Mouse (Mus musculus) limb, embryonic 10.5 days (tissue): Measurements from ENCODE around the gene Olfr819. TPM values are rescaled to one million over a fixed set of nuclear protein-coding genes. Genes with fewer than 3 reads are reported as not detected.
"Not testable (repeated sequence)": the region's sequence is repeated elsewhere in the genome, so short reads cannot be mapped to it uniquely, and the experiment has no call there.

Experiments used
- DNase-seq: peaks from one replicate; pipeline ENCODE4 v3.0.0-alpha.2; 2017; ENCODE audit warnings: low spot score
- H3K27ac ChIP-seq: fragments of 300-500 bp; sonication (generic); 2 replicates; pipeline ENCODE4 v1.5.1; 2016; ENCODE audit warnings: mild to moderate bottlenecking
- H3K27me3 ChIP-seq: fragments of 300-500 bp; sonication (generic); 2 replicates; pipeline ENCODE4 v1.6.1; 2016; ENCODE audit warnings: low read depth, mild to moderate bottlenecking; ENCODE audit not compliant: poor library complexity, severe bottlenecking
- H3K36me3 ChIP-seq: fragments of 300-500 bp; sonication (generic); 2 replicates; pipeline ENCODE4 v1.6.1; 2016; ENCODE audit warnings: mild to moderate bottlenecking, moderate library complexity
- H3K4me1 ChIP-seq: fragments of 300-500 bp; sonication (generic); 2 replicates; pipeline ENCODE4 v1.6.1; 2016
- H3K4me3 ChIP-seq: fragments of 300-500 bp; sonication (generic); 2 replicates; pipeline ENCODE4 v1.5.1; 2016; ENCODE audit warnings: mild to moderate bottlenecking, moderate library complexity
- H3K9me3 ChIP-seq: fragments of 300-500 bp; sonication (generic); replicated peaks from 2 replicates; pipeline ENCODE4 v1.6.1; 2016; ENCODE audit warnings: mild to moderate bottlenecking
- WGBS: fragments of 180-500 bp; shearing (Covaris S2); methylation state at CpG from one replicate; pipeline ENCODE4 v1.1.7; 2016; 5-methylcytosine and 5-hydroxymethylcytosine counted together
- polyA plus RNA-seq: library from polyadenylated mRNA; unstranded; fragments of >200 nt; fragmentation: Nextera tagmentation; extraction: Ambion mirVana; gene quantifications from 2 replicates; pipeline ENCODE4 v1.2.1, GENCODE M21; 2016

The Olfr819 gene
- polyA plus RNA-seq: not detected in 2 replicates

- WGBS: 83% methylated on average over 2 of the region's 2 CpGs
- H3K27me3 ChIP-seq, H3K4me3 ChIP-seq, H3K36me3 ChIP-seq, H3K9me3 ChIP-seq, DNase-seq, H3K27ac ChIP-seq, H3K4me1 ChIP-seq: not testable (repeated sequence)
Measured at GRCm38 (mm10) chr10:129967166-129967565, at the start of gene Olfr819. Gene Olfr819, minus strand, starts transcription at chr10:129967266.

DNA sequence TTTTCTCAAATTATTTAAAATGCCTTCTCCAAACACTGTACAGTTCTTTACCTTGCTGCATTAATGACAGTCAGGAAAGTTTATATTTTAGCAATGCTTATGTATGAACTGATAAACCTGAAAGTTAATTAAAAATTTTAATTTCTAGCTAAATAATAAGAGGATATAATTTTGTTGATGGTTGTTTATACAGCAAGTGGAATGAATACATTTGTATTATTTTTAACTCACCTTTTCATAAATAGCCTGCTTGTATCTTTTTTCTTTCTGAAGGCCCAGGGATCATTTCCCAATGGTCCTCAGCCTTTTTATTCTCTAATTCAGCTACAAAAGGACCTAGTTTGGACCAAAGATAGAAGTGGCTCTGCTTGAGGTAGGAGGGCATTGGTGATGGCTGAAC lies 45.3 kb upstream of the Olfr819 start, which contains the start of gene Olfr820:
TSS of gene Olfr820 (plus strand) at position 301 of the 400 bp plus-strand sequence.
- Histone ChIP-seq H3K27me3 (no peaks in the 10 kb centered on the region), H3K27ac (no peak within 1 kb of the TSS), H3K9me3 (no peaks in the 10 kb centered on the region), H3K4me1 (no peaks in the 10 kb centered on the region), H3K36me3 (no peaks in the 10 kb centered on the region), H3K4me3 (no peak within 1 kb of the TSS)
- no peak for DNase-seq

GRCm38 (mm10) chr10:130005366-130005765 lies 38.3 kb upstream of the Olfr819 start:
- not testable (repeated sequence) for H3K4me1 ChIP-seq, H3K27ac ChIP-seq, DNase-seq, H3K27me3 ChIP-seq, H3K9me3 ChIP-seq, H3K36me3 ChIP-seq, H3K4me3 ChIP-seq
- 89% methylated on average over 4 of the region's 4 CpGs for WGBS

DNA sequence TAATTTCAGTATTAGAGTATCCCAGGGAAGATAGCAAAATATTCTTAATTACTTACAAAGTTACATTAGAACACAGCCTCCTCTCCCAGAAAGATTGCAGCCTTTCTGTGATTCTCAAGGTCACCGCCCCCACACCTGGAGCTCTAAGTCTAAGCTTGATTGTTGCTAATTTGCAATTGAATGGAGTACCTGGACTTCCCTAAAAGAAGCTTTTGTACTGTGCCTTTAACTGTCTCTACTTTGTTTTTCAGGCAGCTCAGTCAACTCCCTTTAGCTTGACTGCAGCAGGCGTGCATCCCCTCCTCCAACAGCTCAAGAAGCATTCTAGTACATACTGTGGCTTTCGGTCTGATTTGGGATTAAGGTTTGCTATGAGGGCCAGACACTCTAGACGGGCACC lies 37.0 kb upstream of the Olfr819 start:
- not testable (repeated sequence) for H3K36me3 ChIP-seq, H3K9me3 ChIP-seq, H3K4me3 ChIP-seq, H3K27me3 ChIP-seq, H3K4me1 ChIP-seq, H3K27ac ChIP-seq, DNase-seq
- 89% methylated on average over 4 of the region's 4 CpGs for WGBS

- H3K36me3 ChIP-seq, DNase-seq, H3K9me3 ChIP-seq, H3K27ac ChIP-seq, H3K27me3 ChIP-seq, H3K4me3 ChIP-seq, H3K4me1 ChIP-seq: not testable (repeated sequence)
- WGBS: no CpG with 5 or more reads among the region's 1 CpGs
Measured at GRCm38 (mm10) chr10:129984962-129985361, 17.9 kb upstream of the Olfr819 start, which contains the start of gene Gm10310. Gene Gm10310, minus strand, starts transcription at chr10:129985062.

DNA sequence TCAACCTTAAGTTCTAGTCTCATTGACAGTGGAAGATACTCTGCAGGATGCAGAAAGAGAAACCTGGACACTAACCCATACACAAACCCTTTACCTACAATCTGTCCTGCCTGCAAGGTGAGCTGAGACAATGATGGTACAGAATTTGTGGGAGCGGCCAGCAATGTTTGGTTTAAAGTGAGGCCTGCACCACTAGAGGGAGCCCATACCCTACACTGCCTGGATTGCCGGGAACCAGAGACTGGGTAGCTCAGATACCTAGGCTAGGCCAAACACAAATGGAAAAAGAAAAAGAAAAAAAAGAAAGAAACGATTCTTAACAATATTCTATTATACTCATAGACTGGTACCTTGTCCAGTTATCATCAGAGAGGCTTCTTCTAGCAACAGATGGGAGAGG lies 14.8 kb upstream of the Olfr819 start:
- not testable (repeated sequence) for H3K27me3 ChIP-seq, H3K4me1 ChIP-seq, H3K27ac ChIP-seq, DNase-seq, H3K9me3 ChIP-seq, H3K36me3 ChIP-seq, H3K4me3 ChIP-seq
- no CpG with 5 or more reads among the region's 3 CpGs for WGBS

DNA sequence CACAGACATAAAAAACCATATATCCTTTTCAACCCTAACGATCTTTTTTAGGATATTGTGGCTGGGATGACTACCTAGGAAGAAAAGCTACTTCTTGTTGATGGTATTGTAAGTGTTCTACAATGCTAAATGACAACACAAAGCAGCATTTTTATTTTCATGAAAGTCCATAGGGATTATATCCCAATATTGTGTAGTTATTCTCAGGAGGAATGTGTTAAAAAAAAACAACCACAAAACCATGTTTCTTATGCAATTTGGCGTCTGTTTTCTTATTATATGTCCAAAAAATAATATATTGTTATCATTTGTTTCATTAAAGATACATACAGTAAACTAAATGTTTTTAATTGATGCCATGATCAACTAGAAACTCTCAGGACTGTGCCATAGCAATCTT lies 9.0 kb upstream of the Olfr819 start, which contains the start of gene Olfr247:
TSS of gene Olfr247 (minus strand) at position 101 of the 400 bp plus-strand sequence.
- H3K4me1 ChIP-seq, H3K4me3 ChIP-seq, H3K36me3 ChIP-seq, H3K27ac ChIP-seq, DNase-seq, H3K27me3 ChIP-seq, H3K9me3 ChIP-seq: not testable (repeated sequence)
- WGBS: no CpG with 5 or more reads among the region's 2 CpGs

- not testable (repeated sequence) for H3K36me3 ChIP-seq, DNase-seq, H3K27me3 ChIP-seq, H3K27ac ChIP-seq, H3K4me1 ChIP-seq, H3K4me3 ChIP-seq, H3K9me3 ChIP-seq
- WGBS: no CpG with 5 or more reads among the region's 3 CpGs
Measured at GRCm38 (mm10) chr10:129972994-129973393, 5.9 kb upstream of the Olfr819 start.

DNA sequence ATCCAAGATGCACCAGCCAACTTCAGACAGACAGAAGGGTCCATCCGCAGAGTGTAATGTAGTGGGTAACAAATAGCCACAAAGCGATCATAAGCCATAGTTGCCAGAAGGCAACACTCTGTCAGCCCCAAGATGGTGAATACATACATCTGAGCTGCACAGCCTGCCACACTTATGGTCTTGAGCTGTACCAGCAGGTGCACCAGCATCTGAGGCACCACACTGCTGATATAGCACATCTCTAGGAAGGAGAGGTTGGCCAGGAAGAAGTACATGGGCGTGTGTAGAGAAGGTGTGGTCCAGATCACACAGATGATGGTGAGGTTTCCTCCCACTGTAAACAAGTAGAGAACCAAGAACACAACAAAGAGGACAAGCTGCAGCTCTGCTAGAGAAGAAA lies 834 bp downstream of the Olfr819 start:
- H3K36me3 ChIP-seq, H3K27ac ChIP-seq, H3K4me3 ChIP-seq, H3K9me3 ChIP-seq, H3K27me3 ChIP-seq, DNase-seq, H3K4me1 ChIP-seq: not testable (repeated sequence)
- WGBS: 91% methylated on average over 2 of the region's 3 CpGs

GRCm38 (mm10) chr10:129949000-129949399 lies 18.1 kb downstream of the Olfr819 start, which contains the start of gene Olfr818:
Gene Olfr818, minus strand, starts transcription at chr10:129949100.
- no peaks in the 10 kb centered on the region for H3K36me3 ChIP-seq
- no peaks in the 10 kb centered on the region for H3K4me1 ChIP-seq
- H3K9me3 ChIP-seq: no peaks in the 10 kb centered on the region
- 93% methylated on average over 2 of the region's 2 CpGs for WGBS
- H3K27ac ChIP-seq: no peak within 1 kb of the TSS
- no peak within 1 kb of the TSS for H3K4me3 ChIP-seq
- H3K27me3 ChIP-seq: no peaks in the 10 kb centered on the region
- DNase-seq: no peak

- no peaks in the 10 kb centered on the region for H3K36me3 ChIP-seq
- no peak within 1 kb of the TSS for H3K27ac ChIP-seq
- no peak for DNase-seq
- H3K4me3 ChIP-seq: no peak within 1 kb of the TSS
- H3K9me3 ChIP-seq: no peaks in the 10 kb centered on the region
- 73% methylated on average over 1 of the region's 1 CpGs for WGBS
- H3K4me1 ChIP-seq: no peaks in the 10 kb centered on the region
- no peaks in the 10 kb centered on the region for H3K27me3 ChIP-seq
Measured at GRCm38 (mm10) chr10:129915497-129915896, 51.6 kb downstream of the Olfr819 start, which contains the start of gene Olfr816. Gene Olfr816, minus strand, starts transcription at chr10:129915597.

Other genes starting within 250 kb of the Olfr819 start
- gene Olfr805, start 237.9 kb downstream of the Olfr819 start, polyA plus RNA-seq: not detected in 2 replicates
- gene Olfr806, start 225.3 kb downstream of the Olfr819 start, polyA plus RNA-seq: not detected in 2 replicates
- gene Olfr807, start 209.5 kb downstream of the Olfr819 start, polyA plus RNA-seq: not detected in 2 replicates
- gene Olfr808, start 201.8 kb downstream of the Olfr819 start, polyA plus RNA-seq: not detected in 2 replicates
- gene Olfr809, start 192.6 kb downstream of the Olfr819 start, polyA plus RNA-seq: not detected in 2 replicates
- gene Olfr810, start 172.3 kb downstream of the Olfr819 start, polyA plus RNA-seq: not detected in 2 replicates
- gene Olfr811, start 162.9 kb downstream of the Olfr819 start, polyA plus RNA-seq: not detected in 2 replicates
- not detected in 2 replicates for gene Olfr812, start 121.2 kb downstream of the Olfr819 start, polyA plus RNA-seq
- gene Olfr813, start 111.9 kb downstream of the Olfr819 start, polyA plus RNA-seq: not detected in 2 replicates
- not detected in 2 replicates for gene Olfr814, start 87.4 kb downstream of the Olfr819 start, polyA plus RNA-seq
- gene Olfr815, start 61.4 kb downstream of the Olfr819 start, polyA plus RNA-seq: not detected in 2 replicates
- gene Olfr816, start 51.7 kb downstream of the Olfr819 start, polyA plus RNA-seq: not detected in 2 replicates
- not detected in 2 replicates for gene Olfr818, start 18.2 kb downstream of the Olfr819 start, polyA plus RNA-seq
- gene Olfr247, start 8.9 kb upstream of the Olfr819 start, polyA plus RNA-seq: not detected in 2 replicates
- gene Gm10310, start 17.8 kb upstream of the Olfr819 start, polyA plus RNA-seq: not detected in 2 replicates
- gene Olfr820, start 45.4 kb upstream of the Olfr819 start, polyA plus RNA-seq: not detected in 2 replicates
- not detected in 2 replicates for gene Olfr821, start 63.1 kb upstream of the Olfr819 start, polyA plus RNA-seq
- gene Olfr822, start 103.9 kb upstream of the Olfr819 start, polyA plus RNA-seq: not detected in 2 replicates
- not detected in 2 replicates for gene Olfr823, start 148.1 kb upstream of the Olfr819 start, polyA plus RNA-seq
- gene Olfr824, start 162.7 kb upstream of the Olfr819 start, polyA plus RNA-seq: not detected in 2 replicates
- not detected in 2 replicates for gene Olfr825, start 199.5 kb upstream of the Olfr819 start, polyA plus RNA-seq
- not detected in 2 replicates for gene Olfr826, start 216.9 kb upstream of the Olfr819 start, polyA plus RNA-seq
- gene Olfr827, start 247.1 kb upstream of the Olfr819 start, polyA plus RNA-seq: not detected in 2 replicates